Mouse (Mus musculus): ENCODE data around the gene Gldc. TPM values are rescaled to one million over a fixed set of nuclear protein-coding genes. Genes with fewer than 3 reads are reported as not detected.
A peak's percentile ranks its signal among the peaks of the same experiment; 100 is the strongest.

The Gldc gene
- polyA plus RNA-seq, 1 experiment = 13.7 TPM

DNA sequence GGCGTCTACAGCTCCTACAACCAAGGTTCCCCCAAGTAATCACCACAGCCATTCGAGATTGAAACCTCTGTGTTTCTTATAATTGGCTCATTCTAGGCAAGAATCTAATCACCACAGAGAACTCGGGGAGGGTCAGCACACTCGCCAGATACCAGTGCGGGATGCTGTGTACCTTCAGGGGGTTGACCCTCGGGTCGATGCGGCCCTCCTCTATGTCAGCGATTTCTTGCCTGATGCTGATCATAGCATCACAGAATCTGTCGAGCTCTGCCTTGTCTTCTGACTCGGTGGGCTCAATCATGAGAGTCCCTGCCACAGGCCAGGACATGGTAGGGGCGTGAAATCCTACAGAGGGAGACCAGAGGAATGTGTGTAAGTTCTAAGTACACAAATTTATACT is 74.7 kb downstream of the Gldc start:
- DNase-seq (ENCODE audit: low read depth) = no peak
- no peak for TF ChIP-seq POLR2A (IDR thresholded peaks at IDR 0.05; ENCODE audit: borderline replicate concordance, extremely low read depth, insufficient read depth, insufficient read length, poor library complexity, severe bottlenecking)
- no peak for TF ChIP-seq CTCF (IDR thresholded peaks at IDR 0.05; ENCODE audit: borderline replicate concordance, extremely low read depth, insufficient read depth, insufficient read length)

DNA sequence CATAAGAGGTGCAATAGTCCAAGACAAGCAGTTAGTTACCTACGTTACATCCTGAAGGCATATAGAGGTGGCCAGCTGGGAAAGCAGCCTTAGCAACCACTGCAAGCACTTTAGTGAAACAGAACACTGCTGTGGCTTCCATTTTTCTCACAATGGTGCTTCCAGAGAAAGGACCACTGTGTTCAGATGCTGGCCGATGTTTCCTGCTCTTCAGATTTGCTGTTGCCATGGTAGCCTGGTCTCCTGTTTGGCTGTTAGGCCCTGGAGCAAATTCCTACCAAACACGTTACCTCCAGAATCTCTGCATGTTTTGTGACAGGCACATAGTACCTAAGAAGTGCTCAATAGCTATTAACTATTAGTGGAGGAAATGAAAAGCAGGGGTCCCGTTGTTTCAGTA is 78.2 kb downstream of the Gldc start:
- TF ChIP-seq CTCF (IDR thresholded peaks at IDR 0.05; ENCODE audit: borderline replicate concordance, extremely low read depth, insufficient read depth, insufficient read length) = no peak
- TF ChIP-seq POLR2A (IDR thresholded peaks at IDR 0.05; ENCODE audit: borderline replicate concordance, extremely low read depth, insufficient read depth, insufficient read length, poor library complexity, severe bottlenecking) = no peak
- DNase-seq (ENCODE audit: low read depth) = peak; percentile 65

DNA sequence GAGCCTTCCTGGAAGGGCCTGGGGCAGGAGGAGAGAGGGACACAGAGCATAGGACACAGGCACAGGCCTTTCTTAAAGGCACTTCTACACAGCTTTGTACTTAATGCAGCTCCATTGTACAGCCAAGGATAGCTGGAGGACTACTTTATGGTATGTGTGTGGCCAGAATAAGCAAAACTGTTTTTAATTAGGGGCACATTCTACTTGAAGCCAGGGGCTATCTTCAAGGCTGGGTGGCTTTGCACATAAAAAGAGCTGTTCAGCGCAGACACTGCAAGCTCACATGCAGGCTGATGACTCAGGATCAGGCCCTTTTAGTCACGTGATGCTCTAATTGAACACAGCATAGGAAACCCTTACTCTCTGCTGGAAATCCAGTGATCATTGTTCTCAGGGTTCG is 79.0 kb downstream of the Gldc start:
- no peak for TF ChIP-seq POLR2A (IDR thresholded peaks at IDR 0.05; ENCODE audit: borderline replicate concordance, extremely low read depth, insufficient read depth, insufficient read length, poor library complexity, severe bottlenecking)
- no peak for TF ChIP-seq CTCF (IDR thresholded peaks at IDR 0.05; ENCODE audit: borderline replicate concordance, extremely low read depth, insufficient read depth, insufficient read length)
- DNase-seq (ENCODE audit: low read depth) = peak; percentile 73

- DNase-seq (ENCODE audit: low read depth) = peak; percentile 39
- TF ChIP-seq CTCF (IDR thresholded peaks at IDR 0.05; ENCODE audit: borderline replicate concordance, extremely low read depth, insufficient read depth, insufficient read length) (no peak), POLR2A (IDR thresholded peaks at IDR 0.05; ENCODE audit: borderline replicate concordance, extremely low read depth, insufficient read depth, insufficient read length, poor library complexity, severe bottlenecking) (no peak)
These were observed 83.5 kb downstream of the Gldc start for GRCm38 (mm10) chr19:30091644-30092295.

GRCm38 (mm10) chr19:30090163-30090562 is 85.1 kb downstream of the Gldc start:
- TF ChIP-seq CTCF (IDR thresholded peaks at IDR 0.05; ENCODE audit: borderline replicate concordance, extremely low read depth, insufficient read depth, insufficient read length) = no peak
- TF ChIP-seq POLR2A (IDR thresholded peaks at IDR 0.05; ENCODE audit: borderline replicate concordance, extremely low read depth, insufficient read depth, insufficient read length, poor library complexity, severe bottlenecking) = no peak
- no peak for DNase-seq (ENCODE audit: low read depth)

DNA sequence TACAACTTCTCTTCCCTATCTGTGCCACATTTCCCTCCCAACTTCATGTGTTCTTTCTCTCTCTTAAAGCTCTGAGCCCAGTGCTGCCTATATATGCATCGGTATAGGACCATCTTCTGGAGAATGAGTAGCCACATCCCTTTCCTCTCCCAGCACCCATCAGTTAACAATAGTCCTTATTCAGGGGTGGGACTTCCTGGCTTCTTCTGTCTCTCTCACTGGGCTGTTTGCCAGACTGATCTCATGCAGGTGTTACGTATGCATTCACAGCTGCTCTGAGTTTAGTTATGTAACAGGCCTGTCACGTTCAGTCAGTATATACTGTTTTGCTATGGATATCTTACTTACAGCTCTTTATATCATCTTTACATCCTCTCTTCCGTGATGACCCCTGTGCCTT is 109.4 kb downstream of the Gldc start:
- no peak for TF ChIP-seq CTCF (IDR thresholded peaks at IDR 0.05; ENCODE audit: borderline replicate concordance, extremely low read depth, insufficient read depth, insufficient read length)
- TF ChIP-seq POLR2A (IDR thresholded peaks at IDR 0.05; ENCODE audit: borderline replicate concordance, extremely low read depth, insufficient read depth, insufficient read length, poor library complexity, severe bottlenecking) = no peak
- DNase-seq (ENCODE audit: low read depth) = peak; percentile 43

DNA sequence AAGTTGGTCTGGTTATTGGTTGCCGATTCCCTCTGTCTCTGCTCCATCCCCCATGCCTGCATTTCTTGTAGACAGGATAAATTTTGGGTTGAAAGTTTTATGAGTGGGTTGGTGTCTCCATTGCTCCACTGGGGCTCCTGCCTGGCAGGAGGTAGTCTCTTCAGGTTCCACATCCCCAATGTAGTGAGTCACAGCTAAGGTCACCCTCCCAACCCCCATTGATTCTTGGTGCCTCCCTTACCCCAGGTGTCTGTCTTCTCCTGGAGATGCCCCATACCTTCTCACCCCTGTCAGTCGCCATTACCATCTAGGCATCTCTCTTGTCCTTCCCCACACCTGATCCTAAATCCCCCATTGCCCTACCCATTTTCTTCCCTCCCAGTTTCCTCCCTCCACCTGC is 121.0 kb downstream of the Gldc start:
- DNase-seq (ENCODE audit: low read depth) = no peak
- TF ChIP-seq CTCF (IDR thresholded peaks at IDR 0.05; ENCODE audit: borderline replicate concordance, extremely low read depth, insufficient read depth, insufficient read length) (no peak), POLR2A (IDR thresholded peaks at IDR 0.05; ENCODE audit: borderline replicate concordance, extremely low read depth, insufficient read depth, insufficient read length, poor library complexity, severe bottlenecking) (no peak)

GRCm38 (mm10) chr19:30051479-30051878 is 123.8 kb downstream of the Gldc start:
- TF ChIP-seq CTCF (IDR thresholded peaks at IDR 0.05; ENCODE audit: borderline replicate concordance, extremely low read depth, insufficient read depth, insufficient read length) (no peak), POLR2A (IDR thresholded peaks at IDR 0.05; ENCODE audit: borderline replicate concordance, extremely low read depth, insufficient read depth, insufficient read length, poor library complexity, severe bottlenecking) (no peak)
- DNase-seq (ENCODE audit: low read depth) = no peak

DNA sequence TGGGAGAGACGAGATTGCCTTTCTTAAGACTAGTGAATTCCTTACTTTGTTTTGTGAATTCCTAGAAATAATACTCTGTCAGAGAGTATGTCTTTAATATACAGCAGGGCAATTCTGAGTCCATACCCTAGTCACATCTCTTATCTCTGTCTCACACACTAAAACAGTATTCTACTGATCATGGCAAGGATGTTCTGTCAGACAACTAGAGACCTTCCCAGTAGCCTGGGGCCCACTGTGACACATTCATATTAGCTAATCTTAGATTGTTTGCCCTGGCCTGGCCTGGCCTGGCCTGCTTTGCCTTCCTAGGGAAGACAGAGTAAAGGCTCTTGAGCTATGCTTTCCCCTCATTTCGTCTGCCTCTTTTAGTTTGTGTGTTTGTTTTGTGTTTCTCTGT is 124.6 kb downstream of the Gldc start:
- no peak for DNase-seq (ENCODE audit: low read depth)
- TF ChIP-seq CTCF (IDR thresholded peaks at IDR 0.05; ENCODE audit: borderline replicate concordance, extremely low read depth, insufficient read depth, insufficient read length) (no peak), POLR2A (IDR thresholded peaks at IDR 0.05; ENCODE audit: borderline replicate concordance, extremely low read depth, insufficient read depth, insufficient read length, poor library complexity, severe bottlenecking) (no peak)

Other genes starting within 250 kb of the Gldc start
- not detected in 2 replicates for gene Trpd52l3, start 171.6 kb downstream of the Gldc start, polyA plus RNA-seq (2012; rRNA removed)
- 128 and 165 TPM in 2 replicates for gene Uhrf2, start 144.9 kb downstream of the Gldc start, polyA plus RNA-seq (2012; rRNA removed)
- gene Mbl2, start 57.5 kb upstream of the Gldc start, polyA plus RNA-seq (2012; rRNA removed) = not detected in 2 replicates

Measured in brain, embryonic 14.5 days (tissue).